8 mouse cellular contexts compared by ENCODE assay signal in the genomic region with DNA sequence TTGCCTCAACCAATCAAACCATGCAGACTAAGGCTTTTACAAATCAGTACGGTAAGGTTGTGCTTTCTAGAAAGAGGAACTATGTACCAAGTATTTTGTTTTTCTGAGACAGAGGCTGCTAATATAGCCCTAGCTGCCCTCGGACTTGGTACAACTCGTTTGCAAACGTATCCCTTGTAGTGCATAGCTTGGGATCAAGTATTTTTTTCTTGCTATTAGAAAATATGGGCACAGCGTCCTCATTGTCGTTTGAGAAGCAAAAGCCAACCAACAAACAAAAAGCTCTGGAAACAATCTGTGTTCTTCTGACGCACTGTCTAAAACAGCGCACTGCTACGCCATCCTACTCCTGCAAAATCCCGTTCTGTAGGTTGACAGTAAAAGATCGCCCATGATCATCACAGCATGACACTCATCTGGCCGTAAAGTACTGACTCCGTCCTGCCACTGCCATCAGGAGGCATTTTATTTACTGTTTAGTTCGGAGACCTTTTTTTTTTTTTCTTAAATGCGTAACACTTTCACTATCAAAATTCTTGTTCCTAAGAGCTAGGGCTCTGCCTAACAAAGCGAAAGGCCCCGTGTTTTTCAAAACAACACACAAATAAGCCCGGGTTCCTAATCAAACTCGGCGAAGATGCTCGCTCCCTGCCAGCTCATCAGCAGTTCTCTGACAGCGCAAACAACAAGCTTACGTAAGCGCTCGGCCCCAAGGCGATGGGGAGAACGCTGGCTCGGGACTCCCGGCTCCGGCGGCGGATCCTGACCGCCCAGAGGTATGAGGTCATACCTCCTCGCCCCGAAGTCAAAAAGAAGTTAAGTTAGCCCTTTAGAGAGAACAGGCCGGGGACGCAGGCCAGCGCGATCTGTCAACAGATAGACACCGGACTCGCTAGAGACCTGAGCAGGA. TPM values are rescaled to one million over a fixed set of nuclear protein-coding genes. Genes with fewer than 3 reads are reported as not detected.
DNase-seq lines count a peak whose midpoint lies in the region; ATAC-seq lines count a peak whose summit lies in the region.

No protein-coding gene starts in this region.

- peak; percentile 28 for ATAC-seq in inflammation-experienced regulatory T-cells, adult 6 months
- no peak for ATAC-seq in limb, embryonic 15.5 days (ENCODE audit: insufficient number of reproducible peaks, low FRiP score, low TSS enrichment, low read depth)
- ATAC-seq in midbrain, embryonic 13.5 days: peak; percentile 58

- H3K27me3 ChIP-seq in limb, embryonic 15.5 days: no peaks in the 10 kb centered on the region
- no peaks in the 10 kb centered on the region for H3K27me3 ChIP-seq in midbrain, embryonic 13.5 days

- peak overlapping the region; percentile 99 for H3K4me2 ChIP-seq in limb, embryonic 15.5 days
- peak overlapping the region; percentile 100 for H3K4me2 ChIP-seq in midbrain, embryonic 13.5 days (replicated peaks)

- peaks cover 48% of the 10 kb centered on the region for H3K36me3 ChIP-seq in limb, embryonic 15.5 days
- peaks cover 39% of the 10 kb centered on the region for H3K36me3 ChIP-seq in midbrain, embryonic 13.5 days

- no peaks in the 10 kb centered on the region for H3K9me3 ChIP-seq in limb, embryonic 15.5 days
- H3K9me3 ChIP-seq in midbrain, embryonic 13.5 days: no peaks in the 10 kb centered on the region

- H3K9ac ChIP-seq in limb, embryonic 15.5 days: peak overlapping the region; percentile 82
- H3K9ac ChIP-seq in midbrain, embryonic 13.5 days (replicated peaks): peak overlapping the region; percentile 97

- 18% methylated on average over 41 of the region's 41 CpGs for WGBS in limb, embryonic 15.5 days
- WGBS in midbrain, embryonic 13.5 days: 22% methylated on average over 41 of the region's 41 CpGs

- H3K27ac ChIP-seq in limb, embryonic 15.5 days: peak overlapping the region; percentile 95
- peak overlapping the region; percentile 90 for H3K27ac ChIP-seq in midbrain, embryonic 13.5 days

- H3K4me3 ChIP-seq in limb, embryonic 15.5 days: peak overlapping the region; percentile 76
- H3K4me3 ChIP-seq in midbrain, embryonic 13.5 days (replicated peaks): peak overlapping the region; percentile 100

- peaks cover 31% of the 10 kb centered on the region for H3K4me1 ChIP-seq in limb, embryonic 15.5 days
- peaks cover 49% of the 10 kb centered on the region for H3K4me1 ChIP-seq in midbrain, embryonic 13.5 days (replicated peaks)

- DNase-seq in thymus, postnatal 0 days (ENCODE audit: low spot score): peak; percentile 28
- DNase-seq in thymus, adult 18-20 months: no peak
- peak; percentile 30 for DNase-seq in c-Kit-negative CD71-positive TER-119-positive erythroid progenitor cells, embryonic 14.5 days (ENCODE audit: low read depth, low spot score)
- peak; percentile 29 to 32 for DNase-seq in frontal cortex, postnatal 25 days (ENCODE audit: low spot score in 2 of 2)
- no peak for DNase-seq in retina, embryonic 14.5 days (ENCODE audit: low spot score)

RNA-seq across cellular contexts. Expression of gene Gm20716, which starts 0.8 kb away (rescaled TPM):
- polyA plus RNA-seq in thymus, postnatal 0 days (2015; fragmentation: Nextera tagmentation; extraction: Ambion mirVana): 10.4 and 15.3 TPM in 2 replicates
- polyA plus RNA-seq in inflammation-experienced regulatory T-cells, adult 6 months (2017; shearing (Covaris generic)): 10 to 100 TPM; 20.2 to 22.3 (median 20.2) TPM
- polyA plus RNA-seq in limb, embryonic 15.5 days (2015; fragmentation: Nextera tagmentation; extraction: Ambion mirVana): 13.4 and 17.7 TPM in 2 replicates
- 29.1 and 29.4 TPM in 2 replicates for polyA plus RNA-seq in midbrain, embryonic 13.5 days (2015; fragmentation: Nextera tagmentation; extraction: Ambion mirVana)

RNA-seq across cellular contexts. Expression of gene Dpm1, which starts 1.0 kb away (rescaled TPM):
- polyA plus RNA-seq in thymus, postnatal 0 days (2015; fragmentation: Nextera tagmentation; extraction: Ambion mirVana): 143 and 144 TPM in 2 replicates
- 100 to 1,000 TPM in 2 of 3 experiments, 10 to 100 TPM in 1; 81.9 to 112 (median 110) TPM for polyA plus RNA-seq in inflammation-experienced regulatory T-cells, adult 6 months (2017; shearing (Covaris generic))
- 90.4 and 92.1 TPM in 2 replicates for polyA plus RNA-seq in limb, embryonic 15.5 days (2015; fragmentation: Nextera tagmentation; extraction: Ambion mirVana)
- 68.0 and 71.8 TPM in 2 replicates for polyA plus RNA-seq in midbrain, embryonic 13.5 days (2015; fragmentation: Nextera tagmentation; extraction: Ambion mirVana)

RNA-seq across cellular contexts. Expression of gene Mocs3, which starts 1.1 kb away (rescaled TPM):
- polyA plus RNA-seq in thymus, postnatal 0 days (2015; fragmentation: Nextera tagmentation; extraction: Ambion mirVana): 9.3 and 11.4 TPM in 2 replicates
- 1 to 10 TPM in 1 of 3 experiments, under 1 TPM in 2; 0.47 to 2.0 (median 0.48) TPM for polyA plus RNA-seq in inflammation-experienced regulatory T-cells, adult 6 months (2017; shearing (Covaris generic))
- 5.5 and 6.8 TPM in 2 replicates for polyA plus RNA-seq in limb, embryonic 15.5 days (2015; fragmentation: Nextera tagmentation; extraction: Ambion mirVana)
- 6.0 and 8.7 TPM in 2 replicates for polyA plus RNA-seq in midbrain, embryonic 13.5 days (2015; fragmentation: Nextera tagmentation; extraction: Ambion mirVana)

RNA-seq across cellular contexts. Expression of gene Adnp, which starts 22.5 kb away (rescaled TPM):
- polyA plus RNA-seq in thymus, postnatal 0 days (2015; fragmentation: Nextera tagmentation; extraction: Ambion mirVana): 4.8 and 7.9 TPM in 2 replicates
- 1 to 10 TPM; 1.7 to 2.1 (median 1.8) TPM for polyA plus RNA-seq in inflammation-experienced regulatory T-cells, adult 6 months (2017; shearing (Covaris generic))
- 3.1 and 3.6 TPM in 2 replicates for polyA plus RNA-seq in limb, embryonic 15.5 days (2015; fragmentation: Nextera tagmentation; extraction: Ambion mirVana)
- 2.5 and 5.1 TPM in 2 replicates for polyA plus RNA-seq in midbrain, embryonic 13.5 days (2015; fragmentation: Nextera tagmentation; extraction: Ambion mirVana)

RNA-seq across cellular contexts. Expression of gene Kcng1, which starts 52.2 kb away (rescaled TPM):
- not detected in 2 replicates for polyA plus RNA-seq in thymus, postnatal 0 days (2015; fragmentation: Nextera tagmentation; extraction: Ambion mirVana)
- not detected for polyA plus RNA-seq in inflammation-experienced regulatory T-cells, adult 6 months (2017; shearing (Covaris generic))
- polyA plus RNA-seq in limb, embryonic 15.5 days (2015; fragmentation: Nextera tagmentation; extraction: Ambion mirVana): 0.86 and 1.4 TPM in 2 replicates
- polyA plus RNA-seq in midbrain, embryonic 13.5 days (2015; fragmentation: Nextera tagmentation; extraction: Ambion mirVana): 2.6 and 3.9 TPM in 2 replicates

Comparison
In these comparisons a context has a peak if more than half of its experiments do, and no peak if none do; other contexts are left out.
1. DNase-seq: peak in thymus, postnatal 0 days (single experiment), c-Kit-negative CD71-positive TER-119-positive erythroid progenitor cells, embryonic 14.5 days (single experiment) and frontal cortex, postnatal 25 days (2 of 2); none in thymus, adult 18-20 months (0 of 2) and retina, embryonic 14.5 days (single experiment).